Mouse (Mus musculus): ENCODE data around the gene Vpreb1.
A peak's percentile ranks its signal among the peaks of the same experiment; 100 is the strongest.

The Vpreb1 gene

GRCm38 (mm10) chr16:16855541-16855940, 15.1 kb downstream of the Vpreb1 start:
- DNase-seq (ENCODE audit: low spot score): no peak

- peak; percentile 38 for DNase-seq (ENCODE audit: low spot score)
These were observed 15.8 kb downstream of the Vpreb1 start for GRCm38 (mm10) chr16:16854836-16855235.

- DNase-seq (ENCODE audit: low spot score): no peak
These were observed 18.2 kb downstream of the Vpreb1 start for GRCm38 (mm10) chr16:16852411-16852810.

- DNase-seq (ENCODE audit: low spot score): no peak
These were observed 21.4 kb downstream of the Vpreb1 start for GRCm38 (mm10) chr16:16849196-16849595.

GRCm38 (mm10) chr16:16829671-16830070, 41.0 kb downstream of the Vpreb1 start:
- no peak for DNase-seq (ENCODE audit: low spot score)

- peak; percentile 53 for DNase-seq (ENCODE audit: low spot score)
These were observed 41.7 kb downstream of the Vpreb1 start, which contains the start of gene Spag6l for GRCm38 (mm10) chr16:16828757-16829615. Gene Spag6l (minus strand): TSS chr16:16829456.

GRCm38 (mm10) chr16:16826223-16826622, 44.4 kb downstream of the Vpreb1 start:
- DNase-seq (ENCODE audit: low spot score): no peak

GRCm38 (mm10) chr16:16825476-16825875, 45.2 kb downstream of the Vpreb1 start:
- DNase-seq (ENCODE audit: low spot score): no peak

Measured in c-Kit-positive CD71-positive TER-119-positive erythroid progenitor cells, embryonic 14.5 days (primary cell).